Mouse (Mus musculus) forebrain, embryonic 14.5 days (tissue): Measurements from ENCODE around the gene Nln. TPM values are rescaled to one million over a fixed set of nuclear protein-coding genes. Genes with fewer than 3 reads are reported as not detected.

Experiments used
- ATAC-seq: fragments of 200-750 bp; cut with Nextera tagmentation; 2 replicates; pipeline ENCODE4 v1.8.0; 2017; ENCODE audit warnings: mild to moderate bottlenecking, moderate library complexity
- DNase-seq: peaks from one replicate; pipeline ENCODE4 v3.0.0-alpha.2; 2015; ENCODE audit warnings: low spot score
- H3K27ac ChIP-seq: fragments of 300-500 bp; sonication (generic); 2 replicates; pipeline ENCODE4 v1.5.1; 2014; ENCODE audit warnings: low read depth, mild to moderate bottlenecking, control low read depth, low read length, moderate library complexity
- H3K27me3 ChIP-seq: fragments of 300-500 bp; sonication (generic); replicated peaks from 2 replicates; pipeline ENCODE4 v1.6.1; 2014; ENCODE audit warnings: low read length, control low read depth, mixed read lengths; ENCODE audit not compliant: control insufficient read depth, insufficient read depth
- H3K36me3 ChIP-seq: fragments of 300-500 bp; sonication (generic); 2 replicates; pipeline ENCODE4 v1.6.1; 2014; ENCODE audit warnings: low read length, control low read depth; ENCODE audit not compliant: control insufficient read depth, insufficient read depth
- H3K4me1 ChIP-seq: fragments of 300-500 bp; sonication (generic); 2 replicates; pipeline ENCODE4 v1.6.1; 2014; ENCODE audit warnings: antibody characterized with exemption, low read length, control low read depth; ENCODE audit not compliant: control insufficient read depth, insufficient read depth
- H3K4me2 ChIP-seq: fragments of 300-500 bp; sonication (generic); 2 replicates; pipeline ENCODE4 v1.6.1; 2014; ENCODE audit warnings: mild to moderate bottlenecking, control low read depth, low read length
- H3K4me3 ChIP-seq: fragments of 300-500 bp; sonication (generic); 2 replicates; pipeline ENCODE4 v1.5.1; 2014; ENCODE audit warnings: low read depth, low read length, control low read depth
- H3K9ac ChIP-seq: fragments of 300-500 bp; sonication (generic); 2 replicates; pipeline ENCODE4 v1.6.1; 2014; ENCODE audit warnings: mild to moderate bottlenecking, low read length, control low read depth, moderate library complexity
- H3K9me3 ChIP-seq: fragments of 300-500 bp; sonication (generic); replicated peaks from 2 replicates; pipeline ENCODE4 v1.6.1; 2016; ENCODE audit warnings: low read length, control low read depth, mixed read lengths; ENCODE audit not compliant: control insufficient read depth
- WGBS: fragments of 180-500 bp; shearing (Covaris S2); extraction: QIAGEN DNeasy Blood & Tissue Kit; methylation state at CpG from one replicate; pipeline ENCODE4 v1.1.7; 2014; 5-methylcytosine and 5-hydroxymethylcytosine counted together
- polyA plus RNA-seq: library from polyadenylated mRNA; unstranded; fragments of >200 nt; fragmentation: Nextera tagmentation; extraction: Ambion mirVana; gene quantifications from 2 replicates; pipeline ENCODE4 v1.2.1, GENCODE M21; 2014

Gene Nln
- polyA plus RNA-seq, 1 experiment from 2014 or later: 34.6 TPM

- WGBS: 1% methylated on average over 24 of the region's 24 CpGs
- H3K4me2 ChIP-seq: peak overlapping the region; percentile 95
- 0 out of 2 replicates have a peak, but pooled peaks cover 2% of the 10 kb centered on the region for H3K36me3 ChIP-seq
- H3K9ac ChIP-seq: peak overlapping the region; percentile 73
- peaks cover 13% of the 10 kb centered on the region; the same call in 1 of the 2 replicates for H3K4me1 ChIP-seq
- peak overlapping the region; percentile 81 for H3K4me3 ChIP-seq
- peak overlapping the region; percentile 65 for H3K27ac ChIP-seq
- H3K9me3 ChIP-seq: 0 out of 2 replicates have a peak, but pooled peaks cover 3% of the 10 kb centered on the region
- H3K27me3 ChIP-seq: no peaks in the 10 kb centered on the region
- DNase-seq: peak; percentile 48
- ATAC-seq: peak; percentile 13
These were observed 645 bp downstream of the Nln start for GRCm38 (mm10) chr13:104108651-104109287.

GRCm38 (mm10) chr13:104101606-104102235, 7.7 kb downstream of the Nln start:
- no peak overlapping the region for H3K4me2 ChIP-seq
- no peaks in the 10 kb centered on the region for H3K27me3 ChIP-seq
- H3K9ac ChIP-seq: no peak overlapping the region
- ATAC-seq (no peak), DNase-seq (no peak)
- no peaks in the 10 kb centered on the region for H3K4me1 ChIP-seq
- H3K36me3 ChIP-seq: no peaks in the 10 kb centered on the region
- no peak overlapping the region for H3K4me3 ChIP-seq
- H3K27ac ChIP-seq: no peak overlapping the region
- 0 out of 2 replicates have a peak, but pooled peaks cover 3% of the 10 kb centered on the region for H3K9me3 ChIP-seq
- 90% methylated on average over 5 of the region's 5 CpGs for WGBS

GRCm38 (mm10) chr13:104100416-104100815, 9.0 kb downstream of the Nln start:
- Histone ChIP-seq H3K9me3 (0 out of 2 replicates have a peak, but pooled peaks cover 3% of the 10 kb centered on the region), H3K4me3 (no peak overlapping the region), H3K27ac (no peak overlapping the region), H3K4me1 (no peaks in the 10 kb centered on the region), H3K36me3 (no peaks in the 10 kb centered on the region), H3K27me3 (no peaks in the 10 kb centered on the region), H3K4me2 (no peak overlapping the region), H3K9ac (no peak overlapping the region)
- 93% methylated on average over 4 of the region's 4 CpGs for WGBS
- DNase-seq (no peak), ATAC-seq (no peak)

GRCm38 (mm10) chr13:104097190-104097589, 12.2 kb downstream of the Nln start:
- Histone ChIP-seq H3K9ac (no peak overlapping the region), H3K27me3 (no peaks in the 10 kb centered on the region), H3K27ac (no peak overlapping the region), H3K36me3 (no peaks in the 10 kb centered on the region), H3K9me3 (no peaks in the 10 kb centered on the region), H3K4me1 (no peaks in the 10 kb centered on the region), H3K4me3 (no peak overlapping the region), H3K4me2 (no peak overlapping the region)
- DNase-seq (no peak), ATAC-seq (no peak)
- WGBS: 97% methylated on average over 7 of the region's 7 CpGs

GRCm38 (mm10) chr13:104095955-104096354, 13.5 kb downstream of the Nln start:
- 63% methylated on average over 7 of the region's 7 CpGs for WGBS
- H3K4me2 ChIP-seq: no peak overlapping the region

GRCm38 (mm10) chr13:104094531-104095385, 14.7 kb downstream of the Nln start:
- H3K36me3 ChIP-seq: no peaks in the 10 kb centered on the region
- DNase-seq: no peak
- H3K27ac ChIP-seq: no peak overlapping the region
- ATAC-seq: no peak
- no peak overlapping the region for H3K9ac ChIP-seq
- H3K4me3 ChIP-seq: no peak overlapping the region
- H3K4me2 ChIP-seq: no peak overlapping the region
- 87% methylated on average over 11 of the region's 11 CpGs for WGBS
- H3K4me1 ChIP-seq: no peaks in the 10 kb centered on the region
- no peaks in the 10 kb centered on the region for H3K9me3 ChIP-seq
- no peaks in the 10 kb centered on the region for H3K27me3 ChIP-seq

More at GRCm38 (mm10) chr13:104095955-104096354, 13.5 kb downstream of the Nln start:
- no peak for DNase-seq
- no peak for ATAC-seq
- Histone ChIP-seq H3K36me3 (no peaks in the 10 kb centered on the region), H3K9ac (no peak overlapping the region), H3K27me3 (no peaks in the 10 kb centered on the region), H3K27ac (no peak overlapping the region), H3K4me3 (no peak overlapping the region), H3K9me3 (no peaks in the 10 kb centered on the region), H3K4me1 (no peaks in the 10 kb centered on the region)

GRCm38 (mm10) chr13:104091734-104092133, 17.7 kb downstream of the Nln start:
- no peaks in the 10 kb centered on the region for H3K36me3 ChIP-seq
- no peaks in the 10 kb centered on the region for H3K27me3 ChIP-seq
- no peak overlapping the region for H3K4me2 ChIP-seq
- ATAC-seq: no peak
- no peak overlapping the region for H3K27ac ChIP-seq
- no peaks in the 10 kb centered on the region for H3K9me3 ChIP-seq
- no peak for DNase-seq
- H3K4me3 ChIP-seq: no peak overlapping the region
- 18% methylated on average over 1 of the region's 1 CpGs for WGBS
- no peaks in the 10 kb centered on the region for H3K4me1 ChIP-seq
- no peak overlapping the region for H3K9ac ChIP-seq

- Histone ChIP-seq H3K36me3 (no peaks in the 10 kb centered on the region), H3K4me3 (no peak overlapping the region), H3K9ac (no peak overlapping the region), H3K27me3 (no peaks in the 10 kb centered on the region), H3K4me1 (no peaks in the 10 kb centered on the region), H3K27ac (no peak overlapping the region), H3K4me2 (no peak overlapping the region), H3K9me3 (no peaks in the 10 kb centered on the region)
- ATAC-seq (peak; percentile 82), DNase-seq (peak; percentile 64)
- 10% methylated on average over 1 of the region's 1 CpGs for WGBS
These were observed 20.0 kb downstream of the Nln start for GRCm38 (mm10) chr13:104089387-104089786.
